Mouse (Mus musculus): Measurements from ENCODE around the gene Gjc2. TPM values are rescaled to one million over a fixed set of nuclear protein-coding genes. Genes with fewer than 3 reads are reported as not detected.

Gjc2 gene
- polyA plus RNA-seq, 1 experiment from 2014 or later = 0.27 TPM

GRCm38 (mm10) chr11:59131348-59131919 is 51.6 kb downstream of the Gjc2 start:
- Histone ChIP-seq H3K27ac (no peak overlapping the region), H3K36me3 (no peaks in the 10 kb centered on the region), H3K9ac (no peak overlapping the region), H3K4me1 (peaks cover 17% of the 10 kb centered on the region), H3K4me2 (no peak overlapping the region), H3K9me3 (replicated peaks) (no peaks in the 10 kb centered on the region), H3K4me3 (replicated peaks) (no peak overlapping the region), H3K27me3 (peaks cover 44% of the 10 kb centered on the region)
- ATAC-seq (replicated peaks; ENCODE audit: low FRiP score) = no peak
- WGBS = 62% methylated on average over 18 of the region's 18 CpGs

GRCm38 (mm10) chr11:59130782-59131181 is 52.2 kb downstream of the Gjc2 start:
- H3K9ac ChIP-seq = no peak overlapping the region
- no peaks in the 10 kb centered on the region for H3K9me3 ChIP-seq (replicated peaks)
- peaks cover 37% of the 10 kb centered on the region for H3K27me3 ChIP-seq
- H3K4me2 ChIP-seq = no peak overlapping the region
- no peak overlapping the region for H3K4me3 ChIP-seq (replicated peaks)
- no peak overlapping the region for H3K27ac ChIP-seq
- 77% methylated on average over 9 of the region's 9 CpGs for whole genome bisulfite sequencing
- no peaks in the 10 kb centered on the region for H3K36me3 ChIP-seq
- ATAC-seq (replicated peaks; ENCODE audit: low FRiP score) = no peak
- peaks cover 14% of the 10 kb centered on the region for H3K4me1 ChIP-seq

Other genes starting within 250 kb of the Gjc2 start
- 243 and 247 TPM in 2 replicates for gene Rnf187, start 244.3 kb downstream of the Gjc2 start, polyA plus RNA-seq (2015; fragmentation: Nextera tagmentation; extraction: Ambion mirVana)
- gene Hist3h2ba, start 234.3 kb downstream of the Gjc2 start, polyA plus RNA-seq (2015; fragmentation: Nextera tagmentation; extraction: Ambion mirVana) = 81.6 and 82.0 TPM in 2 replicates
- 36.4 and 40.3 TPM in 2 replicates for gene Hist3h2a, start 228.5 kb downstream of the Gjc2 start, polyA plus RNA-seq (2015; fragmentation: Nextera tagmentation; extraction: Ambion mirVana)
- 0.58 and 0.71 TPM in 2 replicates for gene Trim17, start 228.5 kb downstream of the Gjc2 start, polyA plus RNA-seq (2015; fragmentation: Nextera tagmentation; extraction: Ambion mirVana)
- 20.0 and 20.6 TPM in 2 replicates for gene Trim11, start 205.1 kb downstream of the Gjc2 start, polyA plus RNA-seq (2015; fragmentation: Nextera tagmentation; extraction: Ambion mirVana)
- 0.60 and 0.66 TPM in 2 replicates for gene Obscn, start 46.8 kb downstream of the Gjc2 start, polyA plus RNA-seq (2015; fragmentation: Nextera tagmentation; extraction: Ambion mirVana)
- gene Iba57, start 19.5 kb downstream of the Gjc2 start, polyA plus RNA-seq (2015; fragmentation: Nextera tagmentation; extraction: Ambion mirVana) = 6.1 and 6.9 TPM in 2 replicates
- gene Guk1, start 9.0 kb upstream of the Gjc2 start, polyA plus RNA-seq (2015; fragmentation: Nextera tagmentation; extraction: Ambion mirVana) = 117 and 120 TPM in 2 replicates
- 99.6 and 102 TPM in 2 replicates for gene Mrpl55, start 19.3 kb upstream of the Gjc2 start, polyA plus RNA-seq (2015; fragmentation: Nextera tagmentation; extraction: Ambion mirVana)
- 32.5 and 36.4 TPM in 2 replicates for gene 2310033P09Rik, start 25.1 kb upstream of the Gjc2 start, polyA plus RNA-seq (2015; fragmentation: Nextera tagmentation; extraction: Ambion mirVana)
- gene Arf1, start 45.1 kb upstream of the Gjc2 start, polyA plus RNA-seq (2015; fragmentation: Nextera tagmentation; extraction: Ambion mirVana) = 700 and 709 TPM in 2 replicates
- not detected in 2 replicates for gene Wnt3a, start 107.5 kb upstream of the Gjc2 start, polyA plus RNA-seq (2015; fragmentation: Nextera tagmentation; extraction: Ambion mirVana)
- 1.6 and 2.1 TPM in 2 replicates for gene Wnt9a, start 123.7 kb upstream of the Gjc2 start, polyA plus RNA-seq (2015; fragmentation: Nextera tagmentation; extraction: Ambion mirVana)
- gene Prss38, start 192.4 kb upstream of the Gjc2 start, polyA plus RNA-seq (2015; fragmentation: Nextera tagmentation; extraction: Ambion mirVana) = not detected in 2 replicates

All from kidney, embryonic 15.5 days (tissue).